Mouse (Mus musculus) cerebellum, adult 2 months (tissue): ENCODE measurements around the gene Vmn1r168. TPM values are rescaled to one million over a fixed set of nuclear protein-coding genes. Genes with fewer than 3 reads are reported as not detected.
"Not testable (repeated sequence)": the region's sequence is repeated elsewhere in the genome, so short reads cannot be mapped to it uniquely, and the experiment has no call there.

Experiments used
- DNase-seq, 2 experiments: peaks; one replicate each; pipeline ENCODE4 v3.0.0; 2021
- H3K27ac ChIP-seq: fragments of 200-500 bp; 2 replicates; pipeline ENCODE4 v1.5.1; 2012; ENCODE audit warnings: low read length, control low read depth, inconsistent platforms; ENCODE audit not compliant: insufficient read depth
- H3K27me3 ChIP-seq: fragments of 200-500 bp; 2 replicates; pipeline ENCODE4 v1.6.1; 2012; ENCODE audit warnings: inconsistent platforms, mild to moderate bottlenecking, low read length, moderate library complexity; ENCODE audit not compliant: control insufficient read depth, insufficient read depth
- H3K4me1 ChIP-seq: fragments of 200-500 bp; 2 replicates; pipeline ENCODE4 v1.6.1; 2011; ENCODE audit warnings: low read length; ENCODE audit not compliant: control insufficient read depth, insufficient read depth
- H3K4me3 ChIP-seq: fragments of 200-500 bp; replicated peaks from 2 replicates; pipeline ENCODE3; 2011; ENCODE audit warnings: mild to moderate bottlenecking, low read depth, low read length, control low read depth; ENCODE audit not compliant: insufficient read depth
- WGBS: fragments of 180-500 bp; shearing (Covaris S2); methylation state at CpG from one replicate; pipeline ENCODE4 v1.1.7; 2018; 5-methylcytosine and 5-hydroxymethylcytosine counted together
- polyA plus RNA-seq: library from polyadenylated mRNA; depleted of rRNA; stranded (reverse); fragments of >200 nt; gene quantifications from 2 replicates; pipeline ENCODE4 v1.2.3, GENCODE M21; 2012; rRNA removed

The Vmn1r168 gene
- polyA plus RNA-seq: not detected in 2 replicates

GRCm38 (mm10) chr7:23539432-23539831 is at the start of gene Vmn1r168:
TSS of gene Vmn1r168 (plus strand) at chr7:23539732.
- not testable (repeated sequence) for H3K4me1 ChIP-seq, DNase-seq, H3K4me3 ChIP-seq

GRCm38 (mm10) chr7:23507106-23507505 is 32.4 kb upstream of the Vmn1r168 start, which contains the start of gene Vmn1r167:
TSS of gene Vmn1r167 (minus strand) at chr7:23507206.
- H3K27me3 ChIP-seq, H3K4me1 ChIP-seq, H3K4me3 ChIP-seq, H3K27ac ChIP-seq, DNase-seq: not testable (repeated sequence)
- WGBS: 81% methylated on average over 2 of the region's 2 CpGs

More at GRCm38 (mm10) chr7:23539432-23539831, at the start of gene Vmn1r168:
- no CpG with 5 or more reads among the region's 1 CpGs for WGBS
- not testable (repeated sequence) for H3K27ac ChIP-seq, H3K27me3 ChIP-seq

- not testable (repeated sequence) for H3K27ac ChIP-seq, H3K4me3 ChIP-seq, H3K27me3 ChIP-seq, H3K4me1 ChIP-seq, DNase-seq
- WGBS: 63% methylated on average over 1 of the region's 2 CpGs
Measured at GRCm38 (mm10) chr7:23575226-23575625, 35.7 kb downstream of the Vmn1r168 start, which contains the start of gene Vmn1r169. TSS of gene Vmn1r169 (plus strand) at chr7:23575526.

Other genes starting within 250 kb of the Vmn1r168 start
- not detected in 2 replicates for gene Nlrp4e, start 238.5 kb upstream of the Vmn1r168 start, polyA plus RNA-seq
- not detected in 2 replicates for gene Nlrp5, start 153.8 kb upstream of the Vmn1r168 start, polyA plus RNA-seq
- gene Vmn1r167, start 32.5 kb upstream of the Vmn1r168 start, polyA plus RNA-seq: not detected in 2 replicates
- gene Vmn1r169, start 35.8 kb downstream of the Vmn1r168 start, polyA plus RNA-seq: not detected in 2 replicates
- not detected in 2 replicates for gene Vmn1r170, start 66.4 kb downstream of the Vmn1r168 start, polyA plus RNA-seq
- gene Vmn1r171, start 91.0 kb downstream of the Vmn1r168 start, polyA plus RNA-seq: not detected in 2 replicates
- not detected in 2 replicates for gene Vmn1r172, start 118.6 kb downstream of the Vmn1r168 start, polyA plus RNA-seq
- not detected in 2 replicates for gene Vmn1r173, start 161.0 kb downstream of the Vmn1r168 start, polyA plus RNA-seq
- not detected in 2 replicates for gene Vmn1r174, start 212.5 kb downstream of the Vmn1r168 start, polyA plus RNA-seq